Mouse (Mus musculus): ENCODE data around the gene AY074887. TPM values are rescaled to one million over a fixed set of nuclear protein-coding genes. Genes with fewer than 3 reads are reported as not detected.

AY074887 gene
- polyA plus RNA-seq, 1 experiment from 2014 or later: 1.6 TPM

- H3K36me3 ChIP-seq (ENCODE audit: insufficient read depth, low read length): peaks cover 9% of the 10 kb centered on the region; the same call in 1 of the 2 replicates
- ATAC-seq (ENCODE audit: low FRiP score, low TSS enrichment): no peak
- WGBS: 94% methylated on average over 5 of the region's 5 CpGs
Measured at GRCm38 (mm10) chr9:54918781-54919180, 32.0 kb downstream of the AY074887 start.

GRCm38 (mm10) chr9:54918191-54918590 lies 32.6 kb downstream of the AY074887 start:
- no peak overlapping the region for H3K9ac ChIP-seq (replicated peaks; ENCODE audit: low read length)
- H3K4me1 ChIP-seq (ENCODE audit: insufficient read depth, low read length): peaks cover 7% of the 10 kb centered on the region
- peaks cover 8% of the 10 kb centered on the region; the same call in 1 of the 2 replicates for H3K9me3 ChIP-seq (ENCODE audit: low read length)
- no peak for ATAC-seq (ENCODE audit: low FRiP score, low TSS enrichment)
- 0 out of 2 replicates have a peak overlapping the region, but pooled peaks have one; percentile 83 for H3K4me2 ChIP-seq (replicated peaks; ENCODE audit: low read depth, low read length)
- 58% methylated on average over 2 of the region's 2 CpGs for WGBS
- H3K4me3 ChIP-seq (ENCODE audit: low read length): no peak overlapping the region
- H3K27me3 ChIP-seq (ENCODE audit: insufficient read depth, low read length): no peaks in the 10 kb centered on the region
- H3K27ac ChIP-seq (ENCODE audit: low read length): no peak overlapping the region
- H3K36me3 ChIP-seq (ENCODE audit: insufficient read depth, low read length): peaks cover 9% of the 10 kb centered on the region; the same call in 1 of the 2 replicates

More at GRCm38 (mm10) chr9:54918781-54919180, 32.0 kb downstream of the AY074887 start:
- Histone ChIP-seq H3K4me2 (replicated peaks; ENCODE audit: low read depth, low read length) (no peak overlapping the region), H3K9ac (replicated peaks; ENCODE audit: low read length) (no peak overlapping the region), H3K4me3 (ENCODE audit: low read length) (no peak overlapping the region), H3K27me3 (ENCODE audit: insufficient read depth, low read length) (no peaks in the 10 kb centered on the region), H3K4me1 (ENCODE audit: insufficient read depth, low read length) (peaks cover 7% of the 10 kb centered on the region), H3K9me3 (ENCODE audit: low read length) (peaks cover 8% of the 10 kb centered on the region; the same call in 1 of the 2 replicates), H3K27ac (ENCODE audit: low read length) (no peak overlapping the region)

GRCm38 (mm10) chr9:54917010-54917677 lies 33.7 kb downstream of the AY074887 start, which contains the start of gene Hykk:
TSS of gene Hykk (plus strand) at chr9:54917283.
- ATAC-seq (ENCODE audit: low FRiP score, low TSS enrichment): peak; percentile 99
- Histone ChIP-seq H3K27me3 (ENCODE audit: insufficient read depth, low read length) (no peaks in the 10 kb centered on the region), H3K36me3 (ENCODE audit: insufficient read depth, low read length) (peaks cover 2% of the 10 kb centered on the region; the same call in 1 of the 2 replicates), H3K9ac (replicated peaks; ENCODE audit: low read length) (peak within 1 kb of the TSS; percentile 83), H3K4me1 (ENCODE audit: insufficient read depth, low read length) (peaks cover 7% of the 10 kb centered on the region), H3K9me3 (ENCODE audit: low read length) (peaks cover 2% of the 10 kb centered on the region; the same call in 1 of the 2 replicates), H3K4me3 (ENCODE audit: low read length) (peak within 1 kb of the TSS; percentile 63), H3K27ac (ENCODE audit: low read length) (peak within 1 kb of the TSS; percentile 54; the same call in 1 of the 2 replicates), H3K4me2 (replicated peaks; ENCODE audit: low read depth, low read length) (peak within 1 kb of the TSS; percentile 83)
- WGBS: 0% methylated on average over 34 of the region's 34 CpGs

GRCm38 (mm10) chr9:54916401-54916800 lies 34.4 kb downstream of the AY074887 start:
- ATAC-seq (ENCODE audit: low FRiP score, low TSS enrichment): peak; percentile 18; the same call in 1 of the 2 replicates
- Histone ChIP-seq H3K4me3 (ENCODE audit: low read length) (peak overlapping the region; percentile 63; the same call in 1 of the 2 replicates), H3K4me2 (replicated peaks; ENCODE audit: low read depth, low read length) (peak overlapping the region; percentile 83), H3K36me3 (ENCODE audit: insufficient read depth, low read length) (0 out of 2 replicates have a peak, but pooled peaks cover 3% of the 10 kb centered on the region), H3K27me3 (ENCODE audit: insufficient read depth, low read length) (no peaks in the 10 kb centered on the region), H3K27ac (ENCODE audit: low read length) (no peak overlapping the region), H3K9me3 (ENCODE audit: low read length) (no peaks in the 10 kb centered on the region), H3K4me1 (ENCODE audit: insufficient read depth, low read length) (peaks cover 7% of the 10 kb centered on the region), H3K9ac (replicated peaks; ENCODE audit: low read length) (no peak overlapping the region)
- WGBS: 80% methylated on average over 8 of the region's 8 CpGs

- WGBS: 67% methylated on average over 7 of the region's 7 CpGs
Measured at GRCm38 (mm10) chr9:54915576-54915975, 35.2 kb downstream of the AY074887 start.

GRCm38 (mm10) chr9:54909446-54909845 lies 41.4 kb downstream of the AY074887 start:
- 86% methylated on average over 5 of the region's 5 CpGs for WGBS
- no peaks in the 10 kb centered on the region for H3K4me1 ChIP-seq (ENCODE audit: insufficient read depth, low read length)
- no peaks in the 10 kb centered on the region for H3K9me3 ChIP-seq (ENCODE audit: low read length)
- H3K27ac ChIP-seq (ENCODE audit: low read length): no peak overlapping the region
- no peak overlapping the region for H3K9ac ChIP-seq (replicated peaks; ENCODE audit: low read length)
- no peak for ATAC-seq (ENCODE audit: low FRiP score, low TSS enrichment)
- H3K36me3 ChIP-seq (ENCODE audit: insufficient read depth, low read length): peaks cover 37% of the 10 kb centered on the region
- H3K27me3 ChIP-seq (ENCODE audit: insufficient read depth, low read length): no peaks in the 10 kb centered on the region
- H3K4me3 ChIP-seq (ENCODE audit: low read length): no peak overlapping the region
- H3K4me2 ChIP-seq (replicated peaks; ENCODE audit: low read depth, low read length): no peak overlapping the region

More at GRCm38 (mm10) chr9:54915576-54915975, 35.2 kb downstream of the AY074887 start:
- no peak for ATAC-seq (ENCODE audit: low FRiP score, low TSS enrichment)
- Histone ChIP-seq H3K4me1 (ENCODE audit: insufficient read depth, low read length) (peaks cover 7% of the 10 kb centered on the region), H3K9ac (replicated peaks; ENCODE audit: low read length) (no peak overlapping the region), H3K27ac (ENCODE audit: low read length) (no peak overlapping the region), H3K4me3 (ENCODE audit: low read length) (no peak overlapping the region), H3K4me2 (replicated peaks; ENCODE audit: low read depth, low read length) (no peak overlapping the region), H3K9me3 (ENCODE audit: low read length) (no peaks in the 10 kb centered on the region), H3K27me3 (ENCODE audit: insufficient read depth, low read length) (no peaks in the 10 kb centered on the region), H3K36me3 (ENCODE audit: insufficient read depth, low read length) (0 out of 2 replicates have a peak, but pooled peaks cover 3% of the 10 kb centered on the region)

Other genes starting within 250 kb of the AY074887 start
- gene Wdr61, start 216.5 kb downstream of the AY074887 start, polyA plus RNA-seq (2015; fragmentation: Nextera tagmentation; extraction: Ambion mirVana): 149 and 153 TPM in 2 replicates
- 53.8 and 62.5 TPM in 2 replicates for gene Crabp1, start 186.2 kb downstream of the AY074887 start, polyA plus RNA-seq (2015; fragmentation: Nextera tagmentation; extraction: Ambion mirVana)
- gene Ireb2, start 87.2 kb downstream of the AY074887 start, polyA plus RNA-seq (2015; fragmentation: Nextera tagmentation; extraction: Ambion mirVana): 35.4 and 37.9 TPM in 2 replicates
- 12.9 and 14.0 TPM in 2 replicates for gene Hykk, start 33.7 kb downstream of the AY074887 start, polyA plus RNA-seq (2015; fragmentation: Nextera tagmentation; extraction: Ambion mirVana)
- 319 and 335 TPM in 2 replicates for gene Psma4, start 208 bp downstream of the AY074887 start, polyA plus RNA-seq (2015; fragmentation: Nextera tagmentation; extraction: Ambion mirVana)
- 0.40 and 0.91 TPM in 2 replicates for gene Chrna5, start 29.9 kb upstream of the AY074887 start, polyA plus RNA-seq (2015; fragmentation: Nextera tagmentation; extraction: Ambion mirVana)
- 0.57 and 1.0 TPM in 2 replicates for gene Chrna3, start 75.6 kb upstream of the AY074887 start, polyA plus RNA-seq (2015; fragmentation: Nextera tagmentation; extraction: Ambion mirVana)
- 2.9 and 3.8 TPM in 2 replicates for gene Chrnb4, start 97.8 kb upstream of the AY074887 start, polyA plus RNA-seq (2015; fragmentation: Nextera tagmentation; extraction: Ambion mirVana)
- gene Ube2q2, start 197.9 kb upstream of the AY074887 start, polyA plus RNA-seq (2015; fragmentation: Nextera tagmentation; extraction: Ambion mirVana): 15.0 and 29.2 TPM in 2 replicates

All from kidney, embryonic 16.5 days (tissue).